Mouse (Mus musculus): ENCODE data around the gene Syt16.

Syt16 gene

GRCm38 (mm10) chr12:74232845-74233244 lies 235.4 kb downstream of the Syt16 start:
- no peak for DNase-seq

DNA sequence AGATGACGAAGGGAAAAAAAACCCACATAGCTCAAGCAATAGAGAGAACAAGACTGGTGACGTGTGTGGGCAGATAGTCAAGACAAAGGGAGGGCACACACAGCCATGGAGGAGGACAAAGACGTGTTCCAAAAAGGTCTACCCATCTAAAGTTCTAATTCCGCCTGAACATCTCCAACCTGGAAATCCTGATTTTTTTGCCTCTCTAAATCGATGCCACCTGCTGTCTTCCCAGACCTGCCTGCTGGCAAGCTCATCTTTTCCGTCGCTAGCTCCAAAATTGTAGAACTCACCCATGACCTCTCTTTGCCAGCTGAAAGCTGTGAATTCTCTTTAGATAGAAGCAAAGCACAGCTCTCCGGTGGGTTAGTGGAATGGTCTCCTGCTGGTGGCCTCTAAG lies 238.7 kb downstream of the Syt16 start:
- peak; percentile 8 for DNase-seq

- DNase-seq: peak; percentile 20
Measured at GRCm38 (mm10) chr12:74238056-74238455, 240.6 kb downstream of the Syt16 start.

- no peak for DNase-seq
Measured at GRCm38 (mm10) chr12:74238806-74239205, 241.3 kb downstream of the Syt16 start.

DNA sequence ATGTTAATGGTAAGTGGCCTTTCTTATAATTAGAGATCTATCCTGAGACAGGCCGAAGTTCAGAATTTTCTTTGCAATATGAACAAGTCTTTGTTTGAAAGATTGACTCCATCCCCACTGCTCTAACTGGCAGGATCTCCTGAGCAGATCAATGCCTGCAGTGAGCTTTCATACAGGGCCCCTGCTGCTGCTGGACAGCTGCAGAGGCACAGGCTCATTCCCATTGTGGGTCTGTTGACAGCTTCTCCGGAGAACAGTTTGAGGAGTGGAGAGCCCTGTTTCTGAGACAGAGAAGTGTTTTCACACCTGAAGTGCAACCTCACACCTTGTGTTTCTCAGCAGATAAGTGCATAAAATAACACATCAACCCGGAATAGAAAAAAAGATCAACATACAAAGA lies 267.4 kb downstream of the Syt16 start:
- no peak for DNase-seq

DNA sequence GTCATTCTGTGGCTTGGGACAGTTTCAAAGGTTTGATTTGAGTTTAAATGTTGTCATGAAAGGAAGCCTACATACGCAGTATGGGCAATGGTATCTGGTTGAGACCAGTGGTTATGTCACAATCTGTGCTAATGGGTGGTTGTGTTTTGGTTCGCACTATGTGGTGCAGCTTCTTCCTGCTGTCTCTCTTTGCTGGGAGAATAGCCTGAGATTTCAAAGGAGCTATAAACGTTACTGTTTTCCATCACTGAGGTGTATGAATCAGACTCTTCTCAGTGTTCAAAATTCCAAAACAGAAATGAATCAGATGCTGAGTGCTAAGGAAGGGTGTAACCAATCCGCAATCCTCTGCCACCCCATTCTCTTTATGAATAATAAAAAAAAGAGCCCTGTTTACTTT lies 269.6 kb downstream of the Syt16 start:
- DNase-seq: no peak

DNA sequence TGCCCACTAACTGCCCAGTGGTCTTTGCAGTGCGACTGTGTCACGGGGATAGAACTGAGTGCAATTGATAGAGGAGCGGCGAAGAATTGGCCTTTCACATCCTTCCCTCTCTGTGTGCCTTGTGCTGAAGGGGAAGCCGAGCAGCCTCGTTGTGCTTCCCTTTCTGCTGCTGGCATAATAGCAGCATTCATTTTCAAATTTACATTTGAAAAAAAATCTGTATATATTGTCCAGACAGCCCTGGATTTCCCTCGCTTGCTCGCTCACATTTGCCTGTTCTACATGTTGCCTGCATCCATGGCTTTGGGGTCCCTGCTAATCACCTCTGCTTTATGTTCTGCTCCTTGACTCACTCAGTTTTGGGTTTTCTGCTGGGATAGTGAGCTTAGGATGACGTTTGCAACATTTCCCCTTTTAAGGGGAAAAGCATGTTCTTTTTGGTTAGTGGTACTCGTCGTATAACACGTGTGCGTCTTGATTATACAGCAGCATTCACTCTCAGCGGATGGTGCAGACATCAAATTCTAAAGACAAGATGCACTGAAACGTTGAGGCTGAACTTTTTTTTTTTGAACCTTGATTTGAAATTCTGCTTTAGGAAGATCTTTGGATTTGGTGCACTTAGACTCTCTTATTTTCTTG lies 271.3 kb downstream of the Syt16 start:
- no peak for DNase-seq

GRCm38 (mm10) chr12:74272545-74272944 lies 275.1 kb downstream of the Syt16 start:
- no peak for DNase-seq

DNA sequence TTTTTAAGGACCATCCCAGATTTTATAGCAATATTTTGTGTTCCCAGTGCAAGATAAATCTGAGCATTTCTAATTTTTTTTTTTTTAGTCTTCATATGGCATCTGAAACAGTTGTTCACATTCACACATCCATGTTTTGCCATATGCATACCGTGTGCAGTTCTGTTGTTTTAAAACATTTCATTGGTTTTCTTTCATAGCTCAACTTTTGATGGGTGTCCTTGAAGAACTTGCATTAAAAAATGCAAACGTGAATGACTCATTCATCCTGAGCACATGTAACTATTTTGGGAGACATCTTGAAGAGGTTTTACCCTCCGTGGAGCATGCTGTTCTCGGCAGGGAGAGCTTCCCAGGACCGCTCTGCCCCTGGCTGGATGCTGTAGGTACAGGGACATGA lies 279.8 kb downstream of the Syt16 start:
- no peak for DNase-seq

- no peak for DNase-seq
Measured at GRCm38 (mm10) chr12:74281403-74281802, 283.9 kb downstream of the Syt16 start.

GRCm38 (mm10) chr12:74282846-74283245 lies 285.4 kb downstream of the Syt16 start:
- DNase-seq: no peak

GRCm38 (mm10) chr12:74284020-74284684 lies 286.7 kb downstream of the Syt16 start:
- DNase-seq: peak; percentile 59

- DNase-seq: peak; percentile 38
Measured at GRCm38 (mm10) chr12:74284685-74285054, 287.2 kb downstream of the Syt16 start.

DNA sequence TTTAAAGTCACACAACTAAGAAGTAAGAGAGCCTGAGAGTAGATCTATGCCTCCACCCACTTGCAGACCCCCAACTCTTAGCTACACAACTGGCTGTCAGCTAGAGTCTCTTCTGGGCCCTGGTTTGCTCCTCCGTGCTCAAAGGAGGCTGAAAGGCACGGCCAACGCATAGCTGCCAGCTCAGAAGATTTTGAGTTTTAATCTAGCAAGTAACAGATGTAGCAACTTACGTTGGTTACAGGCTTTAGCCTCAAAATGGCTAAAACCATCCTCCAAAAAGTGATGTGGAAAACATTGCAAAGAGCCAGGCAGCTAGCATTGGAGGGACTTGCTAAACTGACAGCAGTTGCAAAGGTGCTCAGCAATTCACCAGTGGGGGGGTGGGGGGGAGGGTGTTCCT lies 293.5 kb downstream of the Syt16 start:
- no peak for DNase-seq

DNA sequence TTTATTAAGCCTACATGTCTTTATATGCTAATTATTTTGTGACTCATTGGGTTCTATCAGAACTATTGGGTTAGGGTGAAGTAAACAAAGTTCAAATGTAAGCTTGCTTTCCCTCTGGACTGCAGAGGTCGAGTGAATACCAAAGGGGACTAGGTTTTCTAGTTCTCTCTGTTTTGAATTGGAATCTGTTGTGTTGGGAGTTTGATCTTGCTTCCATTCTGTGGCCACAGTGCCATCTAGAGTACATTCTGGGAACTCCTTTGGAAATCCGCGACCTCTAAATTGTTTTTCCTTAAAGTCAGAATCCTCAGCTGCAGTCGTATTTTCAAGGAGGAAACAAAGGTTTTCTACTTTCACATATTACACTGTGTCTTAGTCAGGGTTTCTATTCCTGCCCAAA lies 296.2 kb downstream of the Syt16 start:
- peak; percentile 28 for DNase-seq

DNA sequence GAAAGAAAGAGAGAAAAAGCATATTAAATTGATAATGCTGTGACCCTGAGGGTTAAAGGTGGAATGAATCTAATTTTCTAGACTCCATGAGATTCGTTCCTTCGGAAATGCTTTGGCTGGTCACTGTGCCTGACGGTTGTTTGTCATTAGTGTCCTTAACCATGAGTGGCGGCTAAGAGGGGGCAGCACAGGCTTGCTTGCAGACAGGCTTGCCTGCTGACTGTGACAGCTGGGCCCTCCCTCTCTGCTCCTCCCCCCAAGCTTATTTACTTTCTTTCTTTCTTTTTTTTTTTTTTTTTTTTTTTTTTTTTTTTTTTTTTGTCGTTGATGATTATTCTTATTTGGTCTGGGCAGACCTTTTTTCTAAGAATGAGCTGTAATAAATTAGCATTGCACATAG lies 298.9 kb downstream of the Syt16 start:
- no peak for DNase-seq

DNA sequence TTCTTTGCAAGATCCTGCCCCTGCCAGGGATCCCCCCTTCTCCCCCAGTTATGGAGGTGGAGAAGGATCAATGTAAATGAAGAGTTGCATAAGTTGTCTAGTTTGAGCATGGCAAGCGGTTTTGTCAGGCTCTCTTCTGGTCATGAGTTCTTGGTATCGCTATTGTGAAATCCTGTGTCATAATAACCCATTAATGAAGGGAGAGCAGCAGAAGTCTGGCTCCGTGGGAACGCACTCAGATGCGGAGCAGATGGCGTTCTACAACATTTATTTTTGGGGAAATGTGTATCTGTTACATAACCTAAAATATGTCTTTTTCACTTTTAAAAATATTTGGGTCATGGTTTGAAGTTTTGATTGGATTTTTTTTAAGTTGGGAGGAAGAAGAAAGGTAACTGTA lies 304.1 kb downstream of the Syt16 start:
- DNase-seq: no peak

GRCm38 (mm10) chr12:74303418-74304294 lies 306.2 kb downstream of the Syt16 start:
- no peak for DNase-seq

GRCm38 (mm10) chr12:74312611-74313010 lies 315.1 kb downstream of the Syt16 start:
- DNase-seq: no peak

- no peak for DNase-seq
Measured at GRCm38 (mm10) chr12:74315221-74315620, 317.8 kb downstream of the Syt16 start.

DNA sequence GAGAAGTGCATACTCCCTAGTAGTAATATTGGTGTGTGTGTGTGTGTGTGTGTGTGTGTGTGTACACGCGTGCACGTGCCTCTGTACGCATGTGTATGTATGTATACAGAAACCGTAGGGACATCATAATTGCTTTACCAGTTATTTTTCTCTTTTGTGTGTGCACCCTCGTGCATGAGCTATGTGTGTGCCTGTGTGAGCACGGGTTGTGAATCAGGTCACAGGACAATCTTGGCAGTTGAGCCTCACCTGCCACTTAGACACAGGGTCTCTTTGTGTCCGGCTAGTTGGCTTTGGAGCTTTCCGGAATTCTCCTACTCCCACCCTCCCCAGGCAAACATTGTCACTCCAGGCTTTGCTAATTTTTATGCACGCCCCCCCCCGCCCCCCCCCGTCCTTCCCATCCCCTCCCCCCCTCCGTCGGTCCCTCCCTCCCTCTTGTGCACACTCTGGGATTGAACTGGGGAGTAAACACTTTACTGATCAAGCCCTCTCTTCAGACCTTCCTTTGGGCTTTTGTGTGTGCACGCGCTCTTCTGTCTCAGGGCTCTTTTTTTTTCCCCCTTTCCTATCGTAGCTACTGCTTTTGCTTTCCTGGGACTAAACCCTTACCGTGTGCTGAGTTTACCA lies 319.0 kb downstream of the Syt16 start, which contains the start of gene Gm11042:
TSS of gene Gm11042 (minus strand) at position 51 of the 630 bp plus-strand sequence.
- peak; percentile 12 for DNase-seq

DNA sequence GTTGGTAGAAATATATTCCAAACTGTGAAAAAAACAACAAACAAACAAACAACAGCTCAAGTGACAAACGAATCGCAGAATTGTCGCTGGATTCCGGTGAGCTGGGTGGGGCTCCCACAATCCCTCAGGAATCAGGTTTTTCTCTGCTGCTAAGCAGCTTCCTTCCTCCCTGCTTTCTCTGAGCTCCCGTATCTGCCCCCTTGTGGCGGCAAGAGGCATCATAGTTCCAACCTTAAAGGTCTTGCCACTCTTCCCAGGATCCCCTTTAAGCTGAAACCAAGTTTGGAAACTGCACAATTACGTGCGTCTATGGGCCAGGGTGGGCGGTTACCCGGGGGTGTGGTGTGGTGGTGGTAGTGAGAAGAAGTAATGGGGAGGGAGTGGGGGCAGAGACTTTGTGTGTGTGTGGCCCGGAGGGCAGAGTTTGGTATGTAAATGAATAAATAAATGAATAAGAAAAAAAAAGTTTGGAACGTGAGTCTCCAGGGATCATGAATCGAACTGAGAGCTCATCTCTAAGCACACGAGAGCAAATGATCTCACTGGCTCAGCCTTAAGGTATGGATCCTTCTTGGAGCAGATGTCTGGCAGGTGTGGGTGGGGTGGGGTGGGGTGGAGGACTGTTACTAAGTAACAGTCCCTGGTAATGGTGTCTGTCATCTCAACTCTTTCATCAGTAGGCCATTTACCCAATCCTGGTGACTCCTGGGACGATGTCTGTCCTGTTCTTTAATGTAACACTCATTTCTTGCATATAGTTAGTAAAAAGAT lies 319.7 kb downstream of the Syt16 start:
- DNase-seq: peak; percentile 72

Measured in cerebellum, adult 11 months (tissue).